Mouse (Mus musculus) liver, adult 2 months (tissue): ENCODE data around the gene Ets2. TPM values are rescaled to one million over a fixed set of nuclear protein-coding genes. Genes with fewer than 3 reads are reported as not detected.

Experiments used
- DNase-seq: peaks from one replicate; pipeline ENCODE4 v3.0.0-alpha.2; 2011; ENCODE audit warnings: low read depth, low spot score; ENCODE audit errors: extremely low read depth
- H3K27ac ChIP-seq: fragments of 200-500 bp; replicated peaks from 2 replicates; pipeline ENCODE4 v1.5.1; 2012; ENCODE audit warnings: low read depth, mild to moderate bottlenecking, control low read depth, inconsistent platforms, low read length; ENCODE audit not compliant: insufficient read depth
- H3K27me3 ChIP-seq: fragments of 200-500 bp; 2 replicates; pipeline ENCODE4 v1.6.1; 2012; ENCODE audit warnings: mild to moderate bottlenecking, moderate library complexity, low read length, inconsistent platforms; ENCODE audit not compliant: control insufficient read depth, insufficient read depth
- H3K36me3 ChIP-seq: fragments of 200-500 bp; 2 replicates; pipeline ENCODE4 v1.6.1; 2012; ENCODE audit warnings: low read length, inconsistent platforms; ENCODE audit not compliant: control insufficient read depth, insufficient read depth
- H3K4me1 ChIP-seq: fragments of 200-500 bp; 2 replicates; pipeline ENCODE4 v1.6.1; 2011; ENCODE audit warnings: low read length; ENCODE audit not compliant: control insufficient read depth, insufficient read depth
- H3K4me3 ChIP-seq: fragments of 200-500 bp; 2 replicates; pipeline ENCODE4 v1.5.1; 2011; ENCODE audit warnings: low read depth, mild to moderate bottlenecking, control low read depth, low read length, moderate library complexity; ENCODE audit not compliant: insufficient read depth
- H3K79me2 ChIP-seq: fragments of 200-500 bp; 2 replicates; pipeline ENCODE4 v1.6.1; 2012; ENCODE audit warnings: inconsistent platforms, mild to moderate bottlenecking, low read length, moderate library complexity; ENCODE audit not compliant: control insufficient read depth, insufficient read depth
- H3K9ac ChIP-seq: fragments of 200-500 bp; 2 replicates; pipeline ENCODE4 v1.6.1; 2012; ENCODE audit warnings: low read depth, mild to moderate bottlenecking, control low read depth, inconsistent platforms, low read length
- CTCF ChIP-seq: fragments of 200-500 bp; IDR thresholded peaks from 2 replicates; pipeline ENCODE4 v1.5.1; 2011; ENCODE audit warnings: low read depth, low read length, control low read depth
- POLR2A ChIP-seq: fragments of 200-500 bp; IDR thresholded peaks from 2 replicates; pipeline ENCODE4 v1.6.1; 2011; ENCODE audit warnings: low read length, control low read depth; ENCODE audit not compliant: insufficient read depth; ENCODE audit errors: extremely low read depth
- WGBS: fragments of 180-500 bp; shearing (Covaris S2); methylation state at CpG from one replicate; pipeline ENCODE4 v1.1.7; 2018; 5-methylcytosine and 5-hydroxymethylcytosine counted together
- polyA plus RNA-seq: library from polyadenylated mRNA; depleted of rRNA; stranded (reverse); fragments of >200 nt; gene quantifications from 2 replicates; pipeline ENCODE4 v1.2.3, GENCODE M21; 2012
- total RNA-seq: library from RNA; depleted of rRNA; stranded (reverse); fragments of >200 nt; gene quantifications from 2 replicates; pipeline ENCODE4 v1.2.3, GENCODE M21; 2014

Gene Ets2
- total and polyA plus RNA-seq, 2 experiments, result 10.7 to 14.6 TPM

GRCm38 (mm10) chr16:95668151-95668993, 33.5 kb upstream of the Ets2 start:
- TF ChIP-seq CTCF, result no peak
- TF ChIP-seq POLR2A, result no peak
- Histone ChIP-seq H3K79me2 (no peaks in the 10 kb centered on the region), H3K4me1 (peaks cover 8% of the 10 kb centered on the region; the same call in 1 of the 2 replicates), H3K27ac (peak overlapping the region; percentile 35), H3K4me3 (0 out of 2 replicates have a peak overlapping the region, but pooled peaks have one; percentile 16), H3K9ac (peak overlapping the region; percentile 37), H3K36me3 (no peaks in the 10 kb centered on the region), H3K27me3 (no peaks in the 10 kb centered on the region)
- WGBS, result 27% methylated on average over 19 of the region's 19 CpGs
- peak; percentile 83 for DNase-seq

- TF ChIP-seq CTCF (no peak), POLR2A (no peak)
- peak; percentile 86 for DNase-seq
- WGBS, result 18% methylated on average over 5 of the region's 5 CpGs
- Histone ChIP-seq H3K4me3 (peak overlapping the region; percentile 20; the same call in 1 of the 2 replicates), H3K27me3 (no peaks in the 10 kb centered on the region), H3K4me1 (peaks cover 11% of the 10 kb centered on the region), H3K9ac (peak overlapping the region; percentile 63), H3K36me3 (no peaks in the 10 kb centered on the region), H3K79me2 (no peaks in the 10 kb centered on the region), H3K27ac (peak overlapping the region; percentile 67)
These were observed 27.4 kb upstream of the Ets2 start for GRCm38 (mm10) chr16:95674452-95674921.

- WGBS, result 82% methylated on average over 11 of the region's 11 CpGs
- H3K79me2 ChIP-seq, result no peaks in the 10 kb centered on the region
- no peak for DNase-seq
- no peak overlapping the region for H3K27ac ChIP-seq
- H3K27me3 ChIP-seq, result no peaks in the 10 kb centered on the region
- peaks cover 13% of the 10 kb centered on the region for H3K4me1 ChIP-seq
- H3K36me3 ChIP-seq, result no peaks in the 10 kb centered on the region
- H3K9ac ChIP-seq, result no peak overlapping the region
- no peak for TF ChIP-seq POLR2A
- no peak for TF ChIP-seq CTCF
- H3K4me3 ChIP-seq, result no peak overlapping the region
These were observed 26.7 kb upstream of the Ets2 start for GRCm38 (mm10) chr16:95675212-95675611.

GRCm38 (mm10) chr16:95676668-95677067, 25.2 kb upstream of the Ets2 start:
- Histone ChIP-seq H3K4me1 (peaks cover 13% of the 10 kb centered on the region), H3K9ac (no peak overlapping the region), H3K4me3 (no peak overlapping the region), H3K79me2 (no peaks in the 10 kb centered on the region), H3K27ac (no peak overlapping the region), H3K36me3 (no peaks in the 10 kb centered on the region), H3K27me3 (no peaks in the 10 kb centered on the region)
- WGBS, result 68% methylated on average over 3 of the region's 3 CpGs
- no peak for DNase-seq
- TF ChIP-seq POLR2A (no peak), CTCF (no peak)

- DNase-seq, result peak; percentile 100
- peaks cover 9% of the 10 kb centered on the region for H3K4me1 ChIP-seq
- H3K27ac ChIP-seq, result peak overlapping the region; percentile 78
- no peaks in the 10 kb centered on the region for H3K36me3 ChIP-seq
- H3K27me3 ChIP-seq, result no peaks in the 10 kb centered on the region
- H3K4me3 ChIP-seq, result no peak overlapping the region
- H3K79me2 ChIP-seq, result no peaks in the 10 kb centered on the region
- no peak for TF ChIP-seq CTCF
- no peak for TF ChIP-seq POLR2A
- 33% methylated on average over 6 of the region's 6 CpGs for WGBS
- H3K9ac ChIP-seq, result no peak overlapping the region
These were observed 19.4 kb upstream of the Ets2 start for GRCm38 (mm10) chr16:95682431-95682892.

- Histone ChIP-seq H3K4me1 (peaks cover 7% of the 10 kb centered on the region), H3K4me3 (no peak overlapping the region), H3K27ac (no peak overlapping the region), H3K79me2 (no peaks in the 10 kb centered on the region), H3K36me3 (no peaks in the 10 kb centered on the region), H3K9ac (no peak overlapping the region), H3K27me3 (no peaks in the 10 kb centered on the region)
- DNase-seq, result peak; percentile 45
- no peak for TF ChIP-seq POLR2A
- TF ChIP-seq CTCF, result no peak
- 30% methylated on average over 2 of the region's 2 CpGs for WGBS
These were observed 16.1 kb upstream of the Ets2 start for GRCm38 (mm10) chr16:95685807-95686206.
